Mouse (Mus musculus) heart, adult 18-20 months (tissue): ENCODE results near the gene Pfkfb4. TPM values are rescaled to one million over a fixed set of nuclear protein-coding genes. Genes with fewer than 3 reads are reported as not detected.

ENCODE experiments used
- DNase-seq, 2 experiments: peaks; one replicate each; pipeline ENCODE4 v3.0.0; 2021 to 2022; ENCODE audit warnings: mixed read lengths in 1 of 2
- microRNA-seq, 2 experiments: library from miRNA; unstranded; fragments of <30 nt; microRNA quantifications; one replicate each; pipeline ENCODE4 v1.2.0; 2022
- total RNA-seq, 2 experiments: library from RNA; stranded (reverse); gene quantifications; 2 replicates each; pipeline ENCODE4 v1.2.3; 2021

The Pfkfb4 gene
- total RNA-seq, 2 experiments from 2014 or later: 1.3 to 1.6 TPM

DNA sequence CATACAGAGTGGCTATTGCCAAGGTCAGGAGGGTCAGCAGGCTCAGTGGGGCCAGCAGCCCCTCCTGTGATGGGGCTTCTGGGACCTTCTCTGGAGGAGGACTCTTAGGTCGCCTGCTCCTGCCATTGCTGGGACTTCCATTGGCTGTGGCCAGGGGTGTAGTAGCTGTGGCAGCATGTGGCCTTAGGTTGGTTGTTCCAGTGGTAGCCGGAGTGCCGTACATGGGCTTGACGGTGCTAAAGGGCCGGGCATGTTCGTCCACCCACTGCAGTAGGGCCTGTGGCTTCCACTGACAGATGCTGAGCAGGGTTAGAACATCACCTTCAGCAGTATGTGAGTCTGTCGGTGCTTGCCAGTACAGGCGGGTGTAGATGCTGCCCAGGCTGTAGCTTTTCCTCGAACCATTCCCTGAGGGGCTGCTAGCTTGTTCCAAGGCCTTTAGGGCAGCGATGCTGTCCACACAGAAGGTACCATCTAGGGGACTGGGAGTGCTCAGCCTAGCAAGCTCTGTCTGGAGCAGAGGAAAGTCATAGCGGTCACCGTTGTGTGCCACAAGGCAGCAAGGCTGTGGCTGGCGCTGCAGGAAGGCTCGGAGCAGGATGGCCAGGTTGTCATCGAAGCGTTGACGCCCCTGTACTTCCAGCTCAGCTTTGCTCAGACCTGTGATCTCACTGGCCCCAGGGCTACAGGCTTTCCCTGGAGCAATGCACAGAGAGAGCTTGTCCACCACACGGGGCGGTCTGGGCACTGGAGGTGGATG lies 66.6 kb downstream of the Pfkfb4 start:
- peak in 1 of 2 experiments; percentile 18 for DNase-seq

GRCm38 (mm10) chr9:109059136-109059903 lies 67.7 kb downstream of the Pfkfb4 start, which contains the start of gene Trex1:
TSS of gene Trex1 (minus strand) at chr9:109059734.
- peak; percentile 93 to 96 for DNase-seq

- DNase-seq: no peak
Observed at GRCm38 (mm10) chr9:109060184-109060897, 68.8 kb downstream of the Pfkfb4 start.

- no peak for DNase-seq
Observed at GRCm38 (mm10) chr9:109060898-109061295, 69.3 kb downstream of the Pfkfb4 start.

- no peak for DNase-seq
Observed at GRCm38 (mm10) chr9:109068095-109068735, 76.6 kb downstream of the Pfkfb4 start.

DNA sequence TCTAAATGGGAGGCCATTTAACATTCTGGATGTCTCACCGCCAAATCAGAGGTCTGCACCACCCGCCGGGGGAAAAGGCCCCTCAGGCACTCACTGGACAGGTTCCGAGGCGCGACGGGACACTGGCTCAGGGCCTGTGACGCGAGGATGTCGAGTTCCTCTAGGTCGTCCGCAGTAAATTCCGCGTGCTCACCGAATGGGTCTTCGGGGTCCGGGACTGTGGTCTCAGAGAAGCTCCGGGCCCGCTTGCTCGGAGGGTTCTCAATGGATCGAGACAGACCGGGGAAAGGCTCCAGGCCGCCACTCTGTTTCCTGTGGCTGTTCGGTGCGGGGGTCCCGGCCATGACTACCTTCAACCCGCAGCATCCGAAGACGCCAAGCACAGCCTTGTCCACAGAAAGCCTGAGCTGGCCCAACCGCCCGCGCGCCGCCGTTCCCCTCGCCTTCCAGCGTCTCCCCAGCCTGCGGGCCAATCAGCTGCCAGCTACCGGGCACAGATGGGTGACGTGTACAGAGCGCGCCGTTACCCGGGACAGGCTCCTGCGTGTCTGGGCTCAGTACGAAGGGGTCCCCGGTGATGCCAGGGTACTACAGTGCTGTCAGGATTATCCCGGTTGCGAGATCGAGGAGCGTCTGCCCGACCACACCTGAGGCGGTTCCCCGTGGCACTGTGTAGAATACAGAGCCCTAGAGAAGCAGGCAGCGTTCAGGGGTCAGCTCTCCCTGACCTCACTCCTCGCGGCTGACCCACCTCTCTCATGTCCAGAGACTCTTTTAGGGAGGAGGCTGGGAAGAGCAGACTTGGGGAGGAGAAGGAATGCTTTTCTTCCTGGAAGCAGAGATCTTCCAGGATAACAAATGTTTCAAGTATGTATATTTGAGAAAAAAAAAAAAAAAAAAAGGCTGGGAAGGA lies 82.3 kb downstream of the Pfkfb4 start, which contains the start of gene Atrip:
Gene Atrip (minus strand): TSS at position 464 of the 913 bp plus-strand sequence.
- peak; percentile 93 to 94 for DNase-seq

GRCm38 (mm10) chr9:109080516-109080915 lies 88.9 kb downstream of the Pfkfb4 start:
- no peak for DNase-seq

- no peak for DNase-seq
Observed at GRCm38 (mm10) chr9:109081749-109082123, 90.2 kb downstream of the Pfkfb4 start.

Small RNA genes lying within 50 kb of the gene (microRNA-seq; reads per million reads assigned to microRNA genes)
- 0 reads per million in 2 experiments for gene Mir711

Other genes with a start within 250 kb of the Pfkfb4 start
- gene Ip6k2, start 208.0 kb upstream of the Pfkfb4 start, total RNA-seq: 10 to 100 TPM; 16.7 to 24.8 TPM
- gene Nckipsd, start 183.4 kb upstream of the Pfkfb4 start, total RNA-seq: 1 to 10 TPM; 8.6 to 9.6 TPM
- under 1 TPM in 1 of 2 experiments, not detected in 1; 0.03 TPM for gene Celsr3, start 165.5 kb upstream of the Pfkfb4 start, total RNA-seq
- gene Slc26a6, start 138.5 kb upstream of the Pfkfb4 start, total RNA-seq: 10 to 100 TPM; 19.6 to 19.8 TPM
- not detected for gene Tmem89, start 77.2 kb upstream of the Pfkfb4 start, total RNA-seq
- 1,000 to 10,000 TPM; 2,230 to 2,333 TPM for gene Uqcrc1, start 55.1 kb upstream of the Pfkfb4 start, total RNA-seq
- gene Col7a1, start 38.2 kb upstream of the Pfkfb4 start, total RNA-seq: under 1 TPM; 0.31 to 0.60 TPM
- gene Ucn2, start 5.8 kb upstream of the Pfkfb4 start, total RNA-seq: not detected
- 10 to 100 TPM; 31.4 to 55.0 TPM for gene Shisa5, start 46.8 kb downstream of the Pfkfb4 start, total RNA-seq
- 10 to 100 TPM; 13.6 to 17.2 TPM for gene Trex1, start 68.0 kb downstream of the Pfkfb4 start, total RNA-seq
- 1 to 10 TPM; 8.1 to 9.8 TPM for gene Atrip, start 82.3 kb downstream of the Pfkfb4 start, total RNA-seq
- 10 to 100 TPM; 11.4 to 14.3 TPM for gene Ccdc51, start 90.7 kb downstream of the Pfkfb4 start, total RNA-seq
- gene Tma7, start 90.8 kb downstream of the Pfkfb4 start, total RNA-seq: 100 to 1,000 TPM; 214 to 228 TPM
- gene Plxnb1, start 103.6 kb downstream of the Pfkfb4 start, total RNA-seq: 10 to 100 TPM; 21.1 to 21.5 TPM
- gene Fbxw21, start 170.3 kb downstream of the Pfkfb4 start, total RNA-seq: not detected
- not detected for gene Fbxw13, start 204.2 kb downstream of the Pfkfb4 start, total RNA-seq
- gene Fbxw20, start 243.0 kb downstream of the Pfkfb4 start, total RNA-seq: not detected